Mouse (Mus musculus): Measurements from ENCODE around the gene Cyp1a2. TPM values are rescaled to one million over a fixed set of nuclear protein-coding genes. Genes with fewer than 3 reads are reported as not detected.

The Cyp1a2 gene
- polyA plus RNA-seq (2015; fragmentation: Illumina TruSeq; extraction: RNeasy Lipid Tissue Mini Kit (QIAGEN cat#74804); ENCODE audit: low read depth, low replicate concordance): not detected

DNA sequence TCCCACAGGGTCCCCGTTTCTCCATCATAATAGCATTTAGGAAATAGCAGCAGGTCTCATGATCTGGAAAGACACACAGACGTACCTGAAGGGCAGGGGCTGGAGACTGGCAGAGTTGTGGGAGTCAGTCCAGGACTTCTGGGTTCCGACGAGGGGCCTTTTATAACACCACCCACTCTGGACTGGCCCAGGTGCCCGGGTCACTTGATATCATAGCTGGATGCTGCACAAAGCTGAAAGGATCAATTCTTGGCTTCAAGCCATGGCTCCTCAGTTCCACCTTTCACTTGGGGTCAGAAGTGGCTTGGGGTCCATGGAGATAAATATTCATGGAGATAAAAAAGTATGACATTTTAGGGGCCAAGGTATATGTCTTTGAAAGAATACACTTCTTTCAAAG, at the start of gene Cyp1a2:
TSS of gene Cyp1a2 (minus strand) at position 184 of the 400 bp plus-strand sequence.

DNA sequence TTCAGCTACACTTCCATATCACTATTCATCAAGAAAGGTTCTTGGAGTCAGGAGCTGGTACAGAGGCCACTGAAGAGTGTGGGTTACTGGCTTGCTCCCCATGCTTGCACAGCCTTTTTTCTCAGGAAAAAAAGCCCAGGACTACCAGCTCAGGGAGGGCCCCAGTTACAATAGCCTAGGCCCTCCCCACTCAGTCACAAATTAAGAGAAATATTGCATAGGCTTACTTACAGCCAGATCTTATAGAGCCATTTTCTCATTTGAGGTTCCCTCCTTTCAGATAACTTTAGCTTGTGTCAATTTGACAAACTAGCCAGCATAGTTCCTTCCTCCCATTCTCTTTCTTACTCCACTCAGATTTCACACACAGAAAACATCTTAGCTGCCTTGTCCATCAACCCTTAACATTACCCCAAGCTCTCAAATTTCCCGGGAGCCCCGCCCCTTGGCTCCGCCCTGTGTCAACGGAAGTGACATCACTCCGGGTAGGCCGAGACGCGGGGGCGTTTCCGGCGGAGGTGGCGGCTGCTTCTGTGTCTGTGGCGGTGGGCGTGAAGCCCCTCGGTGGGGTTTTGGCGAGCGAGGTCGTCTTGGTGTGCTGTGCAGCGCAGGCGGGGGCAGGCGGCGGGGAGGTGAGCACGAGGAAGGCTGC, 24.7 kb upstream of the Cyp1a2 start, which contains the start of gene Edc3:
TSS of gene Edc3 (plus strand) at position 473 of the 652 bp plus-strand sequence.

DNA sequence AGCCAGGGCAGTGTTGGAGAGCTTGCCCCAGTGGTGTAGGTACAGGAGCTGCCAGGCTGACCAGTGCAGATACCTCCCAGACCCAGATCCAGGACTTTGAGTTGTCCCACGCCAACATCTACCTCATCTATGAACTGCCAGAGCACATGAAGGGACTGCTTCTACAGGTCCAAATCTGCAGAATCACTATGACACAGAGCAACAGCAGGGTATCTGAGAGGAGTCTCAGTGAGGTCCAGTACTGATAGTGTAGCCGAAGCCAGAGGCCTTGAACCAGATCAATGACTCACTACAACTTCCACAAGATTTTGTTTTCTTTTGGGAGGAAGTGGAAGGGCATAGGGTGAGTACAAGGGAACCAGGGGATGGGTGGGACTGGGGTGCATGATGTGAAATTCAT, 4.2 kb upstream of the Cyp1a2 start, which contains the start of gene Cyp1a1:
TSS of gene Cyp1a1 (plus strand) at position 178 of the 400 bp plus-strand sequence.

DNA sequence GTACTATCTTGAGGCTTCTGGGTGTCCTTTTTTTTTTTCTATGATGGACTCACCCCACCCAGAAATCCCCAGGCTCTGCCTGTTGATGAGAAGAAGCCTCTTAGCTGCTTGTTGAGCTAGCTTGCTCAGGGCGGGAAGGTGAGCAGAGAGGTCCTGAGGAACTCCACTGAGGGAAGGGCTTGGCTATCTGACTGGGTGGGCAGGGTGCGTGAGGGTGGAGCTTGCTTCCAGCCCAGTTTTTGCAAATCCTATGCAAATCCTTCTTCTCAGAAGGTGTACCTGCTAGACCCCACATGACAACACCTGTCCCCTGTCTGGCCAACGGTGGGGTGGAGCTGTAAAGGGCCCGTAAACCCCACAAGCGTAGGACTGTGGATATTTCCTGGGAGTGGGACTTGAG, 30.2 kb downstream of the Cyp1a2 start, which contains the start of gene Csk:
TSS of gene Csk (minus strand) at position 349 of the 400 bp plus-strand sequence.

Other genes with a start within 250 kb of the Cyp1a2 start
- 22.0 TPM for gene Ppcdc, start 243.6 kb downstream of the Cyp1a2 start, polyA plus RNA-seq (2015; fragmentation: Illumina TruSeq; extraction: RNeasy Lipid Tissue Mini Kit (QIAGEN cat#74804); ENCODE audit: low read depth, low replicate concordance)
- gene Scamp5, start 215.6 kb downstream of the Cyp1a2 start, polyA plus RNA-seq (2015; fragmentation: Illumina TruSeq; extraction: RNeasy Lipid Tissue Mini Kit (QIAGEN cat#74804); ENCODE audit: low read depth, low replicate concordance): 344 TPM
- 25.4 TPM for gene Rpp25, start 179.7 kb downstream of the Cyp1a2 start, polyA plus RNA-seq (2015; fragmentation: Illumina TruSeq; extraction: RNeasy Lipid Tissue Mini Kit (QIAGEN cat#74804); ENCODE audit: low read depth, low replicate concordance)
- gene Cox5a, start 162.4 kb downstream of the Cyp1a2 start, polyA plus RNA-seq (2015; fragmentation: Illumina TruSeq; extraction: RNeasy Lipid Tissue Mini Kit (QIAGEN cat#74804); ENCODE audit: low read depth, low replicate concordance): 638 TPM
- gene Fam219b, start 146.2 kb downstream of the Cyp1a2 start, polyA plus RNA-seq (2015; fragmentation: Illumina TruSeq; extraction: RNeasy Lipid Tissue Mini Kit (QIAGEN cat#74804); ENCODE audit: low read depth, low replicate concordance): 13.1 TPM
- 71.0 TPM for gene Mpi, start 130.9 kb downstream of the Cyp1a2 start, polyA plus RNA-seq (2015; fragmentation: Illumina TruSeq; extraction: RNeasy Lipid Tissue Mini Kit (QIAGEN cat#74804); ENCODE audit: low read depth, low replicate concordance)
- 22.4 TPM for gene Scamp2, start 122.8 kb downstream of the Cyp1a2 start, polyA plus RNA-seq (2015; fragmentation: Illumina TruSeq; extraction: RNeasy Lipid Tissue Mini Kit (QIAGEN cat#74804); ENCODE audit: low read depth, low replicate concordance)
- gene Ulk3, start 94.3 kb downstream of the Cyp1a2 start, polyA plus RNA-seq (2015; fragmentation: Illumina TruSeq; extraction: RNeasy Lipid Tissue Mini Kit (QIAGEN cat#74804); ENCODE audit: low read depth, low replicate concordance): 26.8 TPM
- gene Cplx3, start 77.4 kb downstream of the Cyp1a2 start, polyA plus RNA-seq (2015; fragmentation: Illumina TruSeq; extraction: RNeasy Lipid Tissue Mini Kit (QIAGEN cat#74804); ENCODE audit: low read depth, low replicate concordance): 20.5 TPM
- not detected for gene Lman1l, start 62.9 kb downstream of the Cyp1a2 start, polyA plus RNA-seq (2015; fragmentation: Illumina TruSeq; extraction: RNeasy Lipid Tissue Mini Kit (QIAGEN cat#74804); ENCODE audit: low read depth, low replicate concordance)
- 32.9 TPM for gene Csk, start 30.1 kb downstream of the Cyp1a2 start, polyA plus RNA-seq (2015; fragmentation: Illumina TruSeq; extraction: RNeasy Lipid Tissue Mini Kit (QIAGEN cat#74804); ENCODE audit: low read depth, low replicate concordance)
- not detected for gene Cyp1a1, start 4.2 kb upstream of the Cyp1a2 start, polyA plus RNA-seq (2015; fragmentation: Illumina TruSeq; extraction: RNeasy Lipid Tissue Mini Kit (QIAGEN cat#74804); ENCODE audit: low read depth, low replicate concordance)
- 11.9 TPM for gene Edc3, start 24.8 kb upstream of the Cyp1a2 start, polyA plus RNA-seq (2015; fragmentation: Illumina TruSeq; extraction: RNeasy Lipid Tissue Mini Kit (QIAGEN cat#74804); ENCODE audit: low read depth, low replicate concordance)
- gene Clk3, start 82.2 kb upstream of the Cyp1a2 start, polyA plus RNA-seq (2015; fragmentation: Illumina TruSeq; extraction: RNeasy Lipid Tissue Mini Kit (QIAGEN cat#74804); ENCODE audit: low read depth, low replicate concordance): 85.0 TPM
- gene Arid3b, start 153.1 kb upstream of the Cyp1a2 start, polyA plus RNA-seq (2015; fragmentation: Illumina TruSeq; extraction: RNeasy Lipid Tissue Mini Kit (QIAGEN cat#74804); ENCODE audit: low read depth, low replicate concordance): 5.7 TPM
- gene Ubl7, start 227.3 kb upstream of the Cyp1a2 start, polyA plus RNA-seq (2015; fragmentation: Illumina TruSeq; extraction: RNeasy Lipid Tissue Mini Kit (QIAGEN cat#74804); ENCODE audit: low read depth, low replicate concordance): 116 TPM

Data from brain, adult 10 weeks (tissue).